Mouse (Mus musculus) B cell, adult 67 days (primary cell): ENCODE data around the gene Olfr605. TPM values are rescaled to one million over a fixed set of nuclear protein-coding genes. Genes with fewer than 3 reads are reported as not detected.

ENCODE experiments used
- total RNA-seq, 2 experiments: library from RNA; stranded (reverse); gene quantifications; 4 replicates each; pipeline ENCODE4 v1.2.4; 2023

Gene Olfr605
- not detected for total RNA-seq

DNA sequence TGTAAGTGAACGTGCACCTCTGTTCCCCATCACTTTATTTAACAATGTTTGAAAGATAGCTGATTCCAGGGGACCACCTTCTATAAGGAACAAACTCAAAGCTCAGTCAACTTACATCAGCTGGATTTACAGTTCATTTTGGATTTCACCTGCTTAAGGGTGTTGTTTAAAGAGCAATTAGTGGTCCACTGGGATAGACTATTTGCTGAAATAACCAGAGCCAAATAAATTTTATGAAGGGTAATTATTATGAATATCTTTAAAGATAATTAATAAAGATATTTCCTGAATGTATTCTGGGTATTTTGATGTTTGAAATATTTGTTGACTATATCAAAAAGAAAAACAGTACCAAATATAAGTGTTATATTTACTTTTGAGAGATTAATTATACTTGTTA, at the start of gene Olfr605:
Gene Olfr605 (minus strand): TSS at position 101 of the 400 bp plus-strand sequence.

GRCm38 (mm10) chr7:103469577-103469976, 24.3 kb upstream of the Olfr605 start, which contains the start of gene Olfr608:
Olfr608 (plus strand) TSS chr7:103469877.

DNA sequence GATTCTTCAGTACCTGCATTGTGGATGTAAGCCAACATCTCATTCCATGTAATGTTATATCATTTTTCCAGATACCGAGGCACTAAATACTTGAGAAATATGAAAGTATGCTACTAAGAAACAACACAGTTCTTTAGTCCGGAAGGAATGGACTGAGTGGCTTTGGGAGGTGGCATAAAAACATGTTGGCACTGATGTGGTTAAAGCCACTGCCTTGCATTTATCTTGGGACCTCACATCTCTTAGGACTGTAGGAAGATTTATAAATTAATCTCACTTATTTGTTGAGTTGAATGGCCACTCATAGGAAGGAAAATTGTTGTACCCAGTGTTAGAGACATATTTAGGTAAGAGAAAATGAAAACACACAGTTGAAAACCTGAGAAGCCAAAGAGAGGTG, 3.5 kb upstream of the Olfr605 start, which contains the start of gene Olfr606:
Gene Olfr606 (plus strand): TSS at position 301 of the 400 bp plus-strand sequence.

GRCm38 (mm10) chr7:103414772-103415171, 30.5 kb downstream of the Olfr605 start, which contains the start of gene Usp17lc:
Usp17lc (plus strand) TSS chr7:103415072.

Other genes with a start within 250 kb of the Olfr605 start
- gene Olfr593, start 233.6 kb downstream of the Olfr605 start, total RNA-seq = not detected
- gene Olfr594, start 228.4 kb downstream of the Olfr605 start, total RNA-seq = not detected
- not detected for gene Usp17ld, start 192.9 kb downstream of the Olfr605 start, total RNA-seq
- not detected for gene Olfr596, start 139.8 kb downstream of the Olfr605 start, total RNA-seq
- gene Olfr597, start 129.1 kb downstream of the Olfr605 start, total RNA-seq = not detected
- not detected for gene Olfr598, start 121.9 kb downstream of the Olfr605 start, total RNA-seq
- gene Olfr599, start 109.5 kb downstream of the Olfr605 start, total RNA-seq = not detected
- not detected for gene Olfr600, start 95.8 kb downstream of the Olfr605 start, total RNA-seq
- not detected for gene Olfr601, start 82.8 kb downstream of the Olfr605 start, total RNA-seq
- gene Olfr603, start 59.3 kb downstream of the Olfr605 start, total RNA-seq = not detected
- gene Usp17lc, start 30.4 kb downstream of the Olfr605 start, total RNA-seq = not detected
- gene Olfr606, start 3.6 kb upstream of the Olfr605 start, total RNA-seq = not detected
- not detected for gene Olfr607, start 18.7 kb upstream of the Olfr605 start, total RNA-seq
- not detected for gene Olfr608, start 24.4 kb upstream of the Olfr605 start, total RNA-seq
- gene Olfr609, start 52.6 kb upstream of the Olfr605 start, total RNA-seq = not detected
- gene Olfr610, start 66.7 kb upstream of the Olfr605 start, total RNA-seq = not detected
- gene Olfr611, start 75.4 kb upstream of the Olfr605 start, total RNA-seq = not detected
- not detected for gene Olfr612, start 97.3 kb upstream of the Olfr605 start, total RNA-seq
- gene Olfr613, start 102.6 kb upstream of the Olfr605 start, total RNA-seq = not detected
- not detected for gene Olfr615, start 110.6 kb upstream of the Olfr605 start, total RNA-seq
- not detected for gene Olfr616, start 123.7 kb upstream of the Olfr605 start, total RNA-seq
- not detected for gene Olfr617, start 127.6 kb upstream of the Olfr605 start, total RNA-seq
- not detected for gene Olfr618, start 144.7 kb upstream of the Olfr605 start, total RNA-seq
- not detected for gene Olfr619, start 155.1 kb upstream of the Olfr605 start, total RNA-seq
- not detected for gene Olfr620, start 167.1 kb upstream of the Olfr605 start, total RNA-seq
- gene Olfr622, start 197.3 kb upstream of the Olfr605 start, total RNA-seq = not detected
- not detected for gene Olfr623, start 218.3 kb upstream of the Olfr605 start, total RNA-seq
- gene Olfr624, start 225.8 kb upstream of the Olfr605 start, total RNA-seq = not detected
- gene Olfr625-ps1, start 237.3 kb upstream of the Olfr605 start, total RNA-seq = not detected